Mouse (Mus musculus) layer of hippocampus, postnatal 25 days (tissue): ENCODE results near the gene Zfp800. TPM values are rescaled to one million over a fixed set of nuclear protein-coding genes. Genes with fewer than 3 reads are reported as not detected.

Source experiments
- DNase-seq, 2 experiments: peaks; one replicate each; pipeline ENCODE4 v3.0.0; 2022; ENCODE audit warnings: mixed read lengths in 2 of 2, low spot score in 1 of 2; ENCODE audit errors: extremely low spot score in 1 of 2
- total RNA-seq, 2 experiments: library from RNA; stranded (reverse); gene quantifications; 2 replicates each; pipeline ENCODE4 v1.2.3; 2021

The Zfp800 gene
- total RNA-seq: 10 to 100 TPM; 20.9 to 24.2 TPM

DNA sequence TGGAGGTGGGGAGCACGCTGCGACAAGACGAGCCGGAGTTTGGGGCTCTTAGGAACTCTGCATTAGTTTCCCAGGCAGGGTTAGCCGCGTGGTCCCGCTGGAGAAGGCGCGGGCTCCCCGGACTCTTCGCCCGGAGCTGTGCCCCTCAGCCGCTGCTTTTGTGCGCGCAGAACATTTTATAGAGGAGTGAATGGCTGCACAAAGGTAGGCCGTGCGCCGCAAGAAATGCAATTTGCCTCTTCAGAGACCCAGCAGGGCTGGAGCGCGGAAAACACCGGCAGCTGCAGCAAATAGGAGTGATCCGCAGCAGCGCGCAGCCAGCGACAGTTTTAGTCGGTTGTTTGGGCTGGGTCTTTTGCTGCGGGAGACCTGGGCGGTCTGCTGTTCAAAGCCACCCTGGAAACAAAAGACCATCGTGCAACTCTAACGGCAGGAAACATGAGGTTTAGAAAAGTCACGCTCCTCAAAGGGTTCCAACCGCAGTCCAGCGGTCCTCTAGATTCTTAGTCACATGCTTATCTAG, at the start of gene Zfp800:
Zfp800 (minus strand) TSS at position 325 of the 523 bp plus-strand sequence.
- no peak for DNase-seq

DNA sequence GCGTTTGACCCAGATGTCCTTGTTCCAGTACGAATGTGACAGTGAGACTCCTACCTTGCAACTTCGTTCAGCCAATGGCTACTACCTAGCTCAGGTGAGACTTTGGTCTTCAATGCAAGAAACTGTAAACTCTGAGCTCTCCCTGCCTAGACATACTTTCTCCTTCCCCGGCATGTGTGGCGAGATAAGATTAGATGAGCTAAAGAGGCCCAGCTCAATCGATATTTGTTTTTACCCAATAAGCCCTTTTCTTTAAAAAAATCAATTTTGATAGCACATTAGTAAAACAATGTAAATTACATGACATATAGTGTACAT, 33.7 kb upstream of the Zfp800 start:
- no peak for DNase-seq

DNA sequence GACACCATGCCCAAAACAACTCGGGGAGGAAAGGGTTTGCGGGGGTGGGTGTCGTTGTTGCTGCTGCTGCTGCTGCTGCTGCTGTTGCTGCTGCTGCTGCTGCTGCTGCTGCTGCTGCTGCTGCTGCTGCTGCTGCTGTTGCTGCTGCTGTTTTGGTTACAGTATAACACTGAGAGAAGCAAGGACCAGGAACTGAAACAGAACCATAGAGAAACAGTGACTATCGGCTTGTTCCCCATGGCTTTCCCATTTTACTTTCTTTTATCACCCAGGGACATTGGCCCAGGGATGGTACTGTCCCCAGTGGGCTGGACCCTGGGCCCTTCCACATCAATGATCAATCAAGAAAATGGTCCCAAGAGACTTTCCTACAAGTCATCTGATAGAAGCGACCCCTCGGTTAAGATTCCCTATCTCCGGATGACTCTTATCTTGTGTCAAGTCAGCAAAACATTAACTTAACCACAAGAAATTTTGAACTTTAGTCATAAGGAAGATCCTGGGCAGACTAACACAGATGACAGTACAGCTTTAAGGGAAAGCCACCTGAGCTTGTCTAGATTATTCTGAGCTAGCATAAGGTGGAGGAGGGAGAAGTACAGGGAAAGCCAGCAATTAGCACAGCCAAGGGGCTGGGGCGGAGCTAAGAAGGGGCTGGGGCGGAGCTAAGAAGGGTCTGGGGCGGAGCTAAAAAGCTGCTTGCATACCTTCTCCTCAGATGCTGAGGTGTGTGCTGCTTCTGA, 33.2 kb upstream of the Zfp800 start:
- DNase-seq: no peak

DNA sequence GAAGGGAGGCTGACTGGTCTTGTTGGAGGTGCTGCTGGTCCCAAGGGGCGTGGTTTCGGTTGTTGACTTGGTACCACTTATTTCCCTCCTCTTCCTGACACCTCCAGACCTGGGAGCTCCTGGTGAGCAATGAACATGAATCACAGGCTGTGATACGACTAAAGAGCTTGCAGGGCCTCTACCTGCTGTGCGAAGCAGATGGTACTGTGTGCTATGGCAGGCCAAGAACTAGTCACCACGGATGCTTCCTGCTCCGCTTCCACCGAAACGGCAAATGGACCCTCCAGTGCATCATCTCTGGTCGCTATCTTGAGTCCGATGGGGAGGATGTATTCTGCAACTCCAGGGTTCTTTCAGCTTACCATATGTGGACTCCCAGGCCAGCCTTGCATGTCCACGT, 32.1 kb upstream of the Zfp800 start:
- DNase-seq: no peak

DNA sequence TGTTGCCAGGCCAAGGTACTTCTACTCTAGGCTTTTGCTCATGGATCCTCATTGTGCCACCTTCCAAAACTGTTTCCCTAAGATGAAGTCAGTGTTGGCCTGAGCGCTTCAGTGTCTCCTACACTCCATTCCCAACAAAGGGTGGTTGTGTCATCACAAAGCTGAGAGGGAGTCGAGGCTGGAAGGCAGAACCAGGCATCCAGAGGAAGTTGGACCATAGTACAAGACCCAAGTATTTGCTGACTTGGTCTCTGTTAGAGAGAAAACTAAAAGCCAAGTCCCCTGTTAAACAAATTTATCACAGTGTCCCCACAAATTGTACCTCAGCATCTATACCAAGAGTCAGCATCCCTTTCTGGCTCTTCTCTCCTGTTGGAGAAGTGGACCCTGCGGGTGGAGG, 30.5 kb upstream of the Zfp800 start, which contains the start of gene Gcc1:
Gcc1 (minus strand) TSS at position 101 of the 400 bp plus-strand sequence.
- no peak for DNase-seq

DNA sequence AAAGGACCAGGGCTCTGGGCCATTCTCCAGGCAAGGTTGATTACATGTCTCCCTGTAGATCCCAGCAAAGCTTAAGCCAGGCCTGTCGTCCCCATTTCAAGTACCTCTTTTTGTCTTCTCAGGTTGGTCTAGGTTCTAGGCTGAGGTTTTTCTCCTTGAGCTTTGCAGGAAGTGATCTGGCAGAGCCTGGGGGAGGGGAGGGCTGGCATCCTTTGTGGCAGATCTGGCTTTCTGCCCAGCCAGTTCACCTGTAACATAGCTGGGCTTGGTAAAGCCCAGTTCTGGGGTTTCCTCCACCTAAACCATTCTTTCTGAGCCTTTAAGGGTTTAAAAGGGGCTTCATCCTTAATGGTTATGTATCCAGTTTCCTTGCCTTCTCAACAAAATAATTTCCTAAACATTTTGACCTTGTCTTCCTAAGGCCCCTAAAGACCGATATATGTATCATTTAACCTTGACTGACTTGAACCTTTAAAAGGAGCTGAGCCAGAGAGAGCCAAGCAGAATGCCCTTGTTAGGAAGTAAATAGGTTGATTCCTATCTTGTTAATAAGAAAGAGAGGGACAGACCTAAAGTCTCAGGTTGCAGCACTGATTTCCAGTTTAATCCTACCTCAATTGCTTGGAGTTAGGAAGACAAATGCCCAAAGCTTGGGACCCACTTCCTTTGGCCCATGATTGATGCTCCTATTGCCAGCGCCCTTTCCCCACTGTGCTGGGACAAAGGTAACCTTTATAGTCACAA, 29.5 kb upstream of the Zfp800 start, which contains the start of gene Fscn3:
Fscn3 (plus strand) TSS at position 694 of the 744 bp plus-strand sequence.
- DNase-seq: no peak

DNA sequence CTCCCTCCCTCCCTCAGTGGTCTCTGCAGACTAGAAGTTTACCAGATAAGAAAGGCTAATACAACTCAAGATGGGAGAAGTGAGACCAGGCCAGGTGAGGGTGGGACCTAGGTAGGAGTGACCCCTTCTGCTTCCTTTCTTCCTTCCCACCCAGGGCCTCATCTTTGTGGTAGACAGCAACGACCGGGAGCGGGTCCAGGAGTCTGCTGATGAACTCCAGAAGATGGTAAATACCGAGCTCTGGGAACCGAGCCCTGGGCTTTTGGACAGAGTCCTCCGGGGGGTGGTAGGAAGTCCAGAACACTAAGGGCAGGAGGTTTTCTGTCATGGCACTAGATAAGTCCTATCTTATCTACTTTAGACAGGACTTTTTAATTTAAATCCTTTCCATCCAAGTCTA, 27.2 kb upstream of the Zfp800 start:
- no peak for DNase-seq

DNA sequence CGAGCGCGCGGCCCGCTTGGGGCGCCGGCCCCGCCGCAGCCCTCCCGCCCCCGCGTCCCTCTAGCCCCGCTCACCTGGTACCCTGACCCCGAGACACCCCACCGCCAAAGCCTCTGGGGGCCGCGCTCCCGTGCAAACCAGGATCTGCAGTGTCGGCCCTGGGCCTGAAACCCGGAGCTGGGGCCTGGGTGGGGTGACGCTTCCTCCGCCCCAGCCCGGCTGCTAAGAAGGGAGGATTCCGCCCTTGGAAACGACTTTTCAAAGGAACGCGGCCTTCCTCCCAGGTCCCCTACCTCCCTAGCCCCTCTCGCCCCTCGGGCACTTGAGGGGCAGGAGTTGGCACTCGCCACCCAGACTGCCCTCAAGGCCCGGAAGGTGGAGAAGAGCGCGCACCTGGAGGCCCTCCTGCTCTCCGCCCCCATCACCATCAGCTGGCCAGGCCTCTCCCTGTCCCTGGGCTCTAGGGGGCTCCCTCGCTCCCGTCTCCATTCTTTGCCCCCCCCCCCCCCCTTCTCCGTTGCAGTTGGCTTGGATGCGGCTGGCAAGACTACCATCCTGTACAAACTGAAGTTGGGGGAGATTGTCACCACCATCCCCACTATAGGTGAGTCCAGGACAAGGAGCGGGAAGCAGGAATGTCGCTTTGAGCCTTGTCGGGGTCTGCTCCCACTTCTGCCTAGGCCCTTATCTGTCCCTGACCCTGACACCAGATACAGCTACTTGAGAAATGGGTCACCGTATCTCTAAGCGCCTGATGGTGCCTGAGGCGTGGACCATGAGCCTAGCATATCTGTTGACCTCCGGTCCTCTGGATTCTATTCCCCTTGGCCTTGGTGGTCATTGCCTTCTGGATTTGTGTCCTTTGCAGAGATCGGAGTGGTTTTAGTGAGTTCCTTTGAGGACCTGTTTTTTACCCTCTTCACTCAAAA, 26.2 kb upstream of the Zfp800 start:
- peak; percentile 35 to 48 for DNase-seq

DNA sequence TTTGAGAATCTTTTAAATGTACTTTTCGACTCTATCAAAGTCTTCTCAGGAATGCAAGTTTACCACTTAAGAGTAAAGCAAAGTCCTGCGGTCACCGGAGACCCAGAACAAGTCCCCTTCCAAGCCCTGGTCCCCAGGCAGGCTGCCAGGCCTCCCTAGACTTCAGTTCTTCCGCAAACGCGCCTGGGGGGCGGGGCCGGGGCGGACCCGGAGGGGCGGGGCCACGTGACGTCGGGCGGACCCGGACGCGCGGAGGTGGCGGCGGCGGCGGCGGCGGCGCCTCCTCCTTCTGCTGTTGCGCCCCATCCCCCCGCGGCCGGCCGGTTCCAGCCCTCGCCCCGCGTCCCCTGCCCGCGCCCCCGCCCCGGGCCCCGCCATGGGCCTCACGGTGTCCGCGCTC, 25.5 kb upstream of the Zfp800 start, which contains the start of gene Arf5:
Arf5 (plus strand) TSS at position 248 of the 400 bp plus-strand sequence.
- DNase-seq: peak; percentile 92 to 94

DNA sequence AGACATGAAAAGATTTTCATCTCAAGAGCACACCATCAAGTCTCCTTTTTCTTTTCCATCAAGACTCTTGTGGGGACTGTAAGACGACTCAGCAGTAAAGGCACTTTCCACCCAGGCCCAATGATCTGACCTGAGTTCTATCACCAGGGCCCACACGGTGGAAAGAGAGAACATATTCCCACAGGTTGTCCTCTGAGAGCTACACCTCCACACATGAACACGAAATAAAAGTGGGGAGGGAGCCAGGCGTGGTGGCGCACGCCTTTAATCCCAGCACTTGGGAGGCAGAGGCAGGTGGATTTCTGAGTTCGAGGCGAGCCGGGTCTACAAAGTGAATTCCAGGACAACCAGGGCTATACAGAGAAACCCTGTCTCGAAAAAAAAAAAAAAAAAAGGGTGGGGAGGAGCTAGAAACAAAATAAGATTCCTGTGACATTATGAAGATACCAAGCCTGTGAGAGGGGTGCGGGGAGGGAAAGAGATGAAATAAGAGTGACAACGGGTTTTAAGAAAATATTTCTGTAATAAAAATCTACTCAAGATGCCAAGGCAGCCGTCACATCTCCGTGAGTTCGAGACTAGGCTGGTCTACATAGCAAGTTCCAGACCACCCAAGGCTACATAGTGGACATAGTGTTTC, 25.0 kb upstream of the Zfp800 start:
- DNase-seq: no peak

DNA sequence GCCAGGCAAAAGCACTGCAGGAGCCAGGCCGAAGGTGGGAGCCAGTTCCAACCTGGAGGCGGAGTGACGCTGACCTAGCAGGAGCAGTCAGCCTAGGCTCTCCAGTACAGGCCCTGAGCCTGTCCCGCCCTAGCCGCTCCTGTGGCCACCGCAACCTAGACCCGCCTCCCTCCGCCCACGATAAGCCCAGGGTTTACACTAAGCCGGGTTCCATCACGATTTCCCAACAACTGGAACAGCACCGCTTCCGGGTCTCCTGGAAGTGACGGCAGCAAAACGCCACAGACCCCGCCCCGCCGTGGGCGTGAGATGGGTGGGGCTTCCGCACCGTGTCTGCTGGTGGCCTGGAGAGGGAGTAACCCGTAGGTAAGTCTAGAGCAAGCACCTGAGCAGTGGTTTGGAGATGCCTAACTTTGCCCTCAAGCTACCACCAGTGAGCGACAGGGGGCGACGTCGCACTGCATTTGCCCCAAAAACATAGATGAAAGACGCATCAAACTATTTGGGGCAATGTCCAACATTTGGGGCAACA, 23.7 kb upstream of the Zfp800 start:
- peak; percentile 86 for DNase-seq

DNA sequence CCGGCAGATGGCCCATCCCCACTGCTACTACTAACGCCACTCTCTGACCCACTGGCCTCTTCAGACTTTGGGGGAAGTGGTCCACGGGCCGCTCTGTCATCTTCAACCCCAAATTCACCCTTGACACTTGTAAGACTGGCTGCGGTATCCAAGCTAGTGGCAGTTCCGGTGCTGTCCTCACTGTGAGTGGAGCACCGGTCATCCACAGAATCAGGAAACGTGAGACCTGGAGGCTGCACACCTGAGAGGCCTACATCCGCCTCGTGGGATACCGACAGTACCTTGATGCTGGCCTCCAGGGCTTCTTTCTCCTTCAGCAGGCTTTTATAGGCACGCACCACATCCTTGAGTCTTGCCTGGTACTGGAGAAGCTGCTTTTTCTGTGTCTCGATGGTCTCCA, 23.1 kb upstream of the Zfp800 start:
- no peak for DNase-seq

DNA sequence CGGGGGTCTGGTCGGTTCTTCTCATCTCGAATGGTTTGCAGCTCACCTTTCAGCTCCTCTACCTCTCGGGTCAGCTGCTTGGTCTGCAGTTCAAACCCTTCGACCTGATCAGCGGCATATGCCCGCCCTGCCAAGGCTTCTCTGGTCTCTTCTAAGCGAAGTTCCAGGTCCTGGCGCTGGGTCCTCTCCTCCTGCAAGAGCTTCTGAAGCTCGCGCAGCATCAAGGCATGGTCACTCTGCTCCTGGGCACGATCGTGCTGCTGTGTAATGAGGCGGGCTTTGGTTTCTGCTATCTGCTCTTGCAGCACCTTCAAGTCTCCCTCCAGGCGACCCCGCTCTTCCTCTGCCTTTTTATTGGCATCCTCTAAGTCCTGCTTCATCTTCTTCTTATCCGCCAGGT, 22.6 kb upstream of the Zfp800 start:
- no peak for DNase-seq

DNA sequence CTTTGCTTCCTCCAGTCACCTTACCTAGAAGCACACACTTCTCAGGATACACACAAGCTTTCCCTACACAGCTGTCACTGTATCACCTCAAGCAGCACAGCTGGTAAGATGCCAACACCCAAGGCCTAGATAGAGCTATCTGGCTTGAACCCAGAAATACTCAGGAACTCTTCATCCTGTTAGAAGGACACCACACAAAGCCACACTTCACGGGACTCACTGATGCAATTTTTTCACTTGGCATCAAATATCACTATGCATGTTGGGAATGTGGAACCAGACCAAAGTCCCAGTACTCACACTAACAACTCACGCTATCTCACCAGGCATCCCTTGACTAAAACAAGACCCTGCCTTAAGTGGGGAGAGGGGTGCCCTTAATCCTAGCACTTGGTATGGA, 21.9 kb upstream of the Zfp800 start:
- no peak for DNase-seq

DNA sequence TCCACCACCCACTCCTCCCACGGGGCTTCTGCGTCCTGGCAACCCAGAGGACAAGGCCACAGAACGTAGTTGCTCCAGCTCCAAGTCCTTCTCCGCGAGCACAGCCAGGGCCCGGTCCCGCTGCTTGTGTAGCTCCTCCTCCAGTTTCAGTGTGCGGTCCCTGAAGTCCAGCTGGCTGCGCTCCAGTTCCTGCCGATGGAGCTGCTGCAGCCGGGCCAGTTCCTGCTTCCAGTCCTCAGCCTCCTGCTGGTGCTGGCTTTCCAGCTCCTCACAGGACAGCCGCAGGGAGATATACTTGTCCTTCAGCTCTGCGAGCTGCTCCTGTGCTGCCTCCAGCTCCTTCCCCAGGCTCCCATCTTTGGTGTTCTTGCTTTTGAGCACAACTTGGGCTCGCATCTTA, 20.6 kb upstream of the Zfp800 start:
- peak; percentile 36 to 59 for DNase-seq

DNA sequence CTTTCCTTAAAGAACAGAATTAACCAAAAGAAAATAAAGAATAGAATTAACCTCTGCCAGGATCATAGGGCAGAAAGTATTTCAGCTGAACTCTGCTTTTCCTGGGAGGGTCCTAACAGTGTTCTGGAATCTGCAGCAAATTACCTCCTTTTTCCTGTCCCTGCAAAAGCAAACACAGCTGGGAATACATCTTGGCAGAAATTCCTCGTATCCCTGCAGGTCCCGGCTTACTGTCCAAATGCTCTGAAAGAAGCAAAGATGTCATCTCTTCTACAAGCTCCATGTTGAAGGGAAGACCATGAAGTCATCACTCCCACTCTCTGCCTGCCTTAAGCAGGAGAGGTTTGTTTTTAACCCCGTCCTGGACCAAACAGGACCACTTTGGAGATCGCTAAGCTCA, 19.2 kb upstream of the Zfp800 start:
- DNase-seq: no peak

DNA sequence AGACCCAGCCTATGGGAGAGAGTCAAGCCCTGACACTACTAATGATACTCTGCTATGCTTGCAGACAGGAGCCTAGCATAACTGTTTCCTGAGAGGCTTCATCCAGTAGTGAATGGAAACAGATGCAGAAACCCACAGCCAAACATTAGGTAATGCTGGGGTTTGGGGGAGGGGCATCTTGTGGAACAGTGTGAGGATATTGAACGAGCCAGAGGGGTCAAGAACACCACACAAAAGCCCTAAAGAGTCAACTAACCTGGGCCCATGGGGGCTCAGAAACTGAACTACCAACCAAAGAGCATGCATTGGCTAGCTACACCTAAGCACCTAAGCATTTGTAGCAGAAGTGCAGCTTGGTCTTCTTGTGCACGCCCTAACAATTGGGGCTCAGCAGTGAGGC, 13.4 kb upstream of the Zfp800 start:
- no peak for DNase-seq

DNA sequence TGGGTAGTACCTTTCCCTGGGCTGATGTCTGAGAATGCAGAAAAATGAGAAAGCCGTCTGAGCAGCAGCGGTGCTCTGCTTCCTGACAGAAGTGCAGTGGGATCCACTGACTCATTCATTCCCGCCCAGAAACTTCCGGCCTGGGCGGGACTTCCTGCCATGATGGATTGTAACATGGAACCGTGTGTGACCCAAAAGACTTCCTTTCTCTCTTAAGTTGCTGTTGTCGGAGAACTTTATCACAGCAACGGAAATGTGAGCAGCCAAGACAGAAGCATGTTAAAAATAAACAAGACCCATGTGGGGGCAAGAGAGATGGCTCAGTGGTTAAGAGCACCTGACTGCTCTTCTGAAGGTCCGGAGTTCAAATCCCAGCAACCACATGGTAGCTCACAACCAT, 12.2 kb upstream of the Zfp800 start:
- no peak for DNase-seq

DNA sequence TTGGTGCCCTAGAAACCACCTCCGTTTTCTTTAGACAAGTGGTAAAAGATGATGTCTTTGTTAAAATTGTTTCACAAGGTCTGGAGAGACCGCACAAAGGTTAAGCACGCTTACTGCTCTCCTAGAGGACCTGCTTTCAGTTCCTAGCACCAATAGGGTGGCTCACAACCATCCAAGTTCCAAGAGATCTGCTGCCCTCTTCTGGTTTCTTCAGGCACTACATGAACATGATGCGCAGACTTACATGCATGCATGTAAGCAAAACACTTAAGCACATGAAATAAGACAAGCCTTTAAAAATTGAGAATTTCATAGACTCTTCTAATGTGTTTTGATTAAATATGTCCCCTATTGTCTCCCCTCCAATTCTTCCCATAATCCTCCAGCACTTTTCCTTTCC, 2.0 kb upstream of the Zfp800 start:
- DNase-seq: no peak

DNA sequence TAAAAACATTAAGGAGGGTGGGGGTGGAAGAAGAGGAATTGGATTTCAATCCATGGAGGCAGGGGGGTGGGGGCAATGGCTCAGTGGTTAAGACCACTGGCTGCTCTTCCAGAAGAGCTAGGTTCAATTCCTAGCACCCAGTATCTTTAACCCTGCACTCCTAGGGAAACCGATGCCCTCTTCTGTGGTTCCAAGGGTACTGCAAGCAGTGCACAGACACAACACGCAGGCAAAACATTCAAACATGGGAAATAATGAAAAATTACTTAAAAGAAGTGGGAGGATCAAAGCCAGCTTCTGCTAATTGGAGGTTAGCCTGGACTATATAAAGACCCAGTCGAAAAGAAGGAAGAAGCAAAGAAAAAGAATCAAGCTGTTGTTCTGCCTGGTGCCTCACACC, 921 bp upstream of the Zfp800 start:
- DNase-seq: no peak
